Mouse (Mus musculus): ENCODE measurements around the gene Vgf.

Vgf gene

GRCm38 (mm10) chr5:137030416-137030810 lies 4.2 kb downstream of the Vgf start:
- DNase-seq (ENCODE audit: low spot score) = no peak

GRCm38 (mm10) chr5:137031076-137032032 lies 5.2 kb downstream of the Vgf start:
- peak; percentile 56 for DNase-seq (ENCODE audit: low spot score)

GRCm38 (mm10) chr5:137032033-137032421 lies 5.8 kb downstream of the Vgf start:
- no peak for DNase-seq (ENCODE audit: low spot score)

GRCm38 (mm10) chr5:137032641-137033074 lies 6.5 kb downstream of the Vgf start:
- DNase-seq (ENCODE audit: low spot score) = peak; percentile 80

GRCm38 (mm10) chr5:137036211-137036610 lies 10.0 kb downstream of the Vgf start:
- no peak for DNase-seq (ENCODE audit: low spot score)

- no peak for DNase-seq (ENCODE audit: low spot score)
Measured at GRCm38 (mm10) chr5:137039453-137039852, 13.3 kb downstream of the Vgf start.

- no peak for DNase-seq (ENCODE audit: low spot score)
Measured at GRCm38 (mm10) chr5:137041442-137041841, 15.2 kb downstream of the Vgf start.

GRCm38 (mm10) chr5:137043997-137044396 lies 17.8 kb downstream of the Vgf start:
- DNase-seq (ENCODE audit: low spot score) = no peak

- peak; percentile 99 for DNase-seq (ENCODE audit: low spot score)
Measured at GRCm38 (mm10) chr5:137045402-137046323, 19.5 kb downstream of the Vgf start, which contains the start of gene Ap1s1. Gene Ap1s1, minus strand, starts transcription at chr5:137046135.

- DNase-seq (ENCODE audit: low spot score) = no peak
Measured at GRCm38 (mm10) chr5:137046324-137046718, 20.1 kb downstream of the Vgf start.

GRCm38 (mm10) chr5:137046991-137047390 lies 20.8 kb downstream of the Vgf start:
- DNase-seq (ENCODE audit: low spot score) = no peak

GRCm38 (mm10) chr5:137051125-137051524 lies 24.9 kb downstream of the Vgf start:
- DNase-seq (ENCODE audit: low spot score) = no peak

- peak; percentile 35 for DNase-seq (ENCODE audit: low spot score)
Measured at GRCm38 (mm10) chr5:137051914-137052505, 25.8 kb downstream of the Vgf start.

GRCm38 (mm10) chr5:137054299-137054698 lies 28.1 kb downstream of the Vgf start:
- no peak for DNase-seq (ENCODE audit: low spot score)

- DNase-seq (ENCODE audit: low spot score) = peak; percentile 53
Measured at GRCm38 (mm10) chr5:137054873-137055272, 28.7 kb downstream of the Vgf start.

- peak; percentile 62 for DNase-seq (ENCODE audit: low spot score)
Measured at GRCm38 (mm10) chr5:137061809-137062481, 35.8 kb downstream of the Vgf start.

- no peak for DNase-seq (ENCODE audit: low spot score)
Measured at GRCm38 (mm10) chr5:137062601-137063000, 36.4 kb downstream of the Vgf start.

GRCm38 (mm10) chr5:137065454-137065853 lies 39.3 kb downstream of the Vgf start:
- no peak for DNase-seq (ENCODE audit: low spot score)

- no peak for DNase-seq (ENCODE audit: low spot score)
Measured at GRCm38 (mm10) chr5:137065923-137066322, 39.7 kb downstream of the Vgf start.

- DNase-seq (ENCODE audit: low spot score) = no peak
Measured at GRCm38 (mm10) chr5:137068711-137069110, 42.5 kb downstream of the Vgf start.

- DNase-seq (ENCODE audit: low spot score) = peak; percentile 26
Measured at GRCm38 (mm10) chr5:137070881-137071605, 44.9 kb downstream of the Vgf start.

Measured in adipocyte (in vitro differentiated cells).